Mouse (Mus musculus) macrophage (primary cell): ENCODE measurements around the gene Ccdc148. TPM values are rescaled to one million over a fixed set of nuclear protein-coding genes. Genes with fewer than 3 reads are reported as not detected.
A peak's percentile ranks its signal among the peaks of the same experiment; 100 is the strongest.

Experiments
- H3K27ac ChIP-seq: fragments of 350-480 bp; formaldehyde crosslinking; 2 replicates; pipeline ENCODE4 v1.9.0; 2021
- H3K36me3 ChIP-seq: fragments of 350-480 bp; formaldehyde crosslinking; 2 replicates; pipeline ENCODE4 v1.9.0; 2021; ENCODE audit errors: inconsistent target
- H3K4me3 ChIP-seq: fragments of 350-480 bp; formaldehyde crosslinking; 2 replicates; pipeline ENCODE4 v1.9.0; 2021; ENCODE audit errors: inconsistent target
- H3K79me2 ChIP-seq: fragments of 350-480 bp; formaldehyde crosslinking; 2 replicates; pipeline ENCODE4 v1.9.0; 2021; ENCODE audit errors: inconsistent target
- WGBS: methylation state at CpG from one replicate; pipeline ENCODE4 v1.1.7; 2026; ENCODE audit warnings: inconsistent platforms; ENCODE audit not compliant: missing documents; 5-methylcytosine and 5-hydroxymethylcytosine counted together
- polyA plus RNA-seq: library from polyadenylated mRNA; stranded (reverse); fragments of 250-400 nt; gene quantifications from 3 replicates; pipeline ENCODE4 v1.2.4, GENCODE M21; 2018; ENCODE audit warnings: inconsistent platforms

Ccdc148 gene
- polyA plus RNA-seq, 1 experiment from 2014 or later = 14.4 TPM

DNA sequence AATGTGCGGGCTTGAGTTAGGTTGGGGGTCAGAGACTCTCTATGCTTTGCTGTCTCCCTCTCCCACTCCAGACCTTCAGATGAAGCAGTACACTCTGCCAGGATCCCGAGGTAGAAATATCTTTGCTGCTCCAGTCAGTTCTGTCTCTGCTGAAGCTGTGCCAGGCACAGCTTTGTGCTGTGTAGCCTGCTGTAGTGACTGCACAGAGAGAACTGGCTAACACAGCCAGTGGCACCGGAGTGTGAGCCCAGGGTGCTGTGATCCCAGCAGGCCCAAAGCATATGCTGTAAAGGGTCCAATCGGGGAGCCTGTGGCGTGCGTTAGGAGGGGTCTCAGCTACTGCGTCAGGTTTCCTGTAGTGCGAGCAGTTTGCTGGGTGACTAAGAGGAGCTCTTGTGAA is 27.8 kb upstream of the Ccdc148 start:
- H3K79me2 ChIP-seq = peaks cover 91% of the 10 kb centered on the region
- H3K36me3 ChIP-seq = no peaks in the 10 kb centered on the region
- no peak overlapping the region for H3K4me3 ChIP-seq
- 95% methylated on average over 7 of the region's 8 CpGs for WGBS
- H3K27ac ChIP-seq = peak overlapping the region; percentile 36; the same call in 1 of the 2 replicates

DNA sequence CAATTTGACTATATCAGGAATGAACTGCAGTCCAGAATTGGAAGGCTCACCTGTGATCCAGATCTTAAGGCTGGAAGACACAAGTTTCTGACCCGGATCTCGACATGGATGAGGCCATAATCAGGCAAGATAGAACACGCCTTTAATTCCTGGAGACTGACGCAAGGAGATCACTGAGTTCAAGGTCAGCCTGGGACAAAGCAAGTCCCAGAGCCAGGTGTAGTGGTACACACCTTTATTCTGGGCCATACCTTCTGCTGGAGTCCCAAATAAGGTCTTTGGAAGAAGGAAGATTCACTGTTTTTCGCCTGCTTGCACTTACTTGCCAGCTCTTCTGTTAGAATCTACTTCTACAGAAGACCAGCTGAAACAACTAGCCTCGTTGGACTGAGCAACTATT is 26.5 kb upstream of the Ccdc148 start:
- H3K36me3 ChIP-seq = no peaks in the 10 kb centered on the region
- H3K79me2 ChIP-seq = peaks cover 91% of the 10 kb centered on the region
- peak overlapping the region; percentile 54 for H3K27ac ChIP-seq
- 95% methylated on average over 6 of the region's 6 CpGs for WGBS
- H3K4me3 ChIP-seq = no peak overlapping the region

- 93% methylated on average over 8 of the region's 8 CpGs for WGBS
- Histone ChIP-seq H3K79me2 (peaks cover 91% of the 10 kb centered on the region), H3K27ac (no peak overlapping the region), H3K36me3 (no peaks in the 10 kb centered on the region), H3K4me3 (no peak overlapping the region)
Observed at GRCm38 (mm10) chr2:59186122-59186521, 25.6 kb upstream of the Ccdc148 start.

- Histone ChIP-seq H3K36me3 (no peaks in the 10 kb centered on the region), H3K79me2 (peaks cover 91% of the 10 kb centered on the region), H3K4me3 (no peak overlapping the region), H3K27ac (no peak overlapping the region)
- WGBS = 61% methylated on average over 11 of the region's 11 CpGs
Observed at GRCm38 (mm10) chr2:59184107-59185064, 23.9 kb upstream of the Ccdc148 start.

DNA sequence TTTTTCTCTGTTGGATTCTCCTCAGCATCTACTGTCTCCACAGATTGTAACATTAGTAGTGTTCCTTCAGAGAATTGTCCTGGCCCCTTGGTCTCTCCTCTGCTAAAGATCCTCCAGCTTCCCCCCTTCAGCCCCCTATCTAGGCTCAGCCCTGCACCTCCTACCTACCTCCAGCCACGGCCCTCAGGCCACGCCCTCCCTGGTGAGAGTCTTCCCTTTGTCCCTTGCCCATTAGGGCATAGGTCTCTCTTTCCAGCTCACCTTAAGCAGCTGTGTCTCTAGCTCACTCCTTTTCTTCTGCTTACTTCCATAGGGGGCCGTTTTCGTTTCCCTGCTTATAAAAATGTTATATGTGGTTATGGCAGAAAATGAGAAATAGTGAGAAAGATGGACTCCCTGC is 23.1 kb upstream of the Ccdc148 start:
- WGBS = 89% methylated on average over 4 of the region's 4 CpGs
- H3K4me3 ChIP-seq = no peak overlapping the region
- H3K79me2 ChIP-seq = peaks cover 92% of the 10 kb centered on the region
- no peaks in the 10 kb centered on the region for H3K36me3 ChIP-seq
- no peak overlapping the region for H3K27ac ChIP-seq

- WGBS = 93% methylated on average over 15 of the region's 15 CpGs
- H3K27ac ChIP-seq = no peak overlapping the region
- peaks cover 93% of the 10 kb centered on the region for H3K79me2 ChIP-seq
- no peak overlapping the region for H3K4me3 ChIP-seq
- H3K36me3 ChIP-seq = no peaks in the 10 kb centered on the region
Observed at GRCm38 (mm10) chr2:59181321-59182113, 21.0 kb upstream of the Ccdc148 start.

- H3K4me3 ChIP-seq = no peak overlapping the region
- WGBS = 98% methylated on average over 5 of the region's 5 CpGs
- H3K36me3 ChIP-seq = no peaks in the 10 kb centered on the region
- H3K27ac ChIP-seq = no peak overlapping the region
- peaks cover 93% of the 10 kb centered on the region for H3K79me2 ChIP-seq
Observed at GRCm38 (mm10) chr2:59179487-59179886, 19.0 kb upstream of the Ccdc148 start.

- Histone ChIP-seq H3K4me3 (no peak overlapping the region), H3K36me3 (no peaks in the 10 kb centered on the region), H3K27ac (no peak overlapping the region), H3K79me2 (peaks cover 99% of the 10 kb centered on the region)
- 100% methylated on average over 4 of the region's 4 CpGs for WGBS
Observed at GRCm38 (mm10) chr2:59178960-59179359, 18.5 kb upstream of the Ccdc148 start.

- WGBS = 100% methylated on average over 8 of the region's 8 CpGs
- Histone ChIP-seq H3K79me2 (peaks cover 100% of the 10 kb centered on the region), H3K4me3 (no peak overlapping the region), H3K27ac (no peak overlapping the region), H3K36me3 (no peaks in the 10 kb centered on the region)
Observed at GRCm38 (mm10) chr2:59178191-59178590, 17.7 kb upstream of the Ccdc148 start.

DNA sequence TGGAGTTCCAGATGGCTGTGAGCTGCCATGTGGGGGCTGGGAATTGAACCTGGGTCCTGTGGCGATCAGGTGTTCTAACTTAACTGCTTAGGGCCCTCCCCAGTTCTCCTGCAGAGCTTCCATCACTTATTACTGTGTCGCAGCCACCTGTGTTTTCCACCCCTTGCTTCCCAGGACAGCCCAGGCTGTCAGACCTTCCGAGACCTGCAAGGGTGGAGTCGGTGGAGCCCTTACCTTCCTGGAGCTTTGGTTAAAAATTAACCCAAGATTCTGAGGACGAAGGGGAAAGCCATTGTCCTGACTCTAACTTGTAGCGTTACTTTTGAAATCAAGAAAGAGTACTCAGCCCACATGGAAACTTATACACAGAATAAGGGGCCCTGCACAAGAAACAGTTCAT is 15.4 kb upstream of the Ccdc148 start:
- no peaks in the 10 kb centered on the region for H3K36me3 ChIP-seq
- peaks cover 100% of the 10 kb centered on the region for H3K79me2 ChIP-seq
- no peak overlapping the region for H3K27ac ChIP-seq
- WGBS = 95% methylated on average over 6 of the region's 6 CpGs
- H3K4me3 ChIP-seq = no peak overlapping the region

- 49% methylated on average over 5 of the region's 5 CpGs for WGBS
- Histone ChIP-seq H3K27ac (no peak overlapping the region), H3K79me2 (peaks cover 100% of the 10 kb centered on the region), H3K4me3 (no peak overlapping the region), H3K36me3 (no peaks in the 10 kb centered on the region)
Observed at GRCm38 (mm10) chr2:59171533-59171932, 11.1 kb upstream of the Ccdc148 start.

DNA sequence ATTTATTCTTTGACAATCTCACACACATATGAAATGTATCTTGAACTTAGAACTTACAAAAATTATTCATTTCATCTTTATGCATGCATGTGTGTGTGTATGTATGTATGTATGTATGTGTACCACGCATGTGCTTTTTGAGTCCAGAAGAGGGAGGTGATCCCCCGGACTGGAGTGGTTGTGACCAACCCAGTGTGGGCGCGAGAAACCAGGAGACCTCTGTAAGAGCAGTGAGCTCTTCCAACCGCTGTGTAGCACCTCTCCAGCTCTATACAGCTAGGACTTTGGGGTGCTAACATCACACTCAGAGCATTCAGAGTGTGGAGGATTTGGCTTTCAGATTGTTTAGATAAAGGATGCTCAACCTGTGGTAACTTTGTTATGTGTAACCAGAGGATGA is 10.1 kb upstream of the Ccdc148 start:
- no peak overlapping the region for H3K27ac ChIP-seq
- no peak overlapping the region for H3K4me3 ChIP-seq
- 93% methylated on average over 5 of the region's 5 CpGs for WGBS
- H3K36me3 ChIP-seq = no peaks in the 10 kb centered on the region
- peaks cover 100% of the 10 kb centered on the region for H3K79me2 ChIP-seq

DNA sequence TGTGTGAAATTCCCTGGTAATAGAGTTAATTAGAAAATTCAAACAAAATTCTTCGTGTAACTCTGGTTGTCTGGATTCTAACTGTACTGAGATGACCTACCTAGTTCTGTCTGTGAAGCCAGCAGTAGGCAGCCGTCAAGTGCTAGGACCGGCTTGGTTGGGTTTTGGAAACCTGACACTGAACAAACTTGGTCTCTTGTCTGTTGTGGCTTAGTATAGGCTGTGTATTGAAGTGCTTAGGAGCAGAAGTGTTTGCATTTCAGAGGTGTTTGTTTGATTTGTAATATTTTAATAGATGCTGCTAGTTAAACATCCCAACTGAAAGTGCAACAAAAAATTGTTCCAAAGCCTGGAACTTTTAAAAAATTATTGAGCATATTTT is 9.7 kb upstream of the Ccdc148 start:
- no peak overlapping the region for H3K4me3 ChIP-seq
- no peak overlapping the region for H3K27ac ChIP-seq
- 96% methylated on average over 3 of the region's 3 CpGs for WGBS
- no peaks in the 10 kb centered on the region for H3K36me3 ChIP-seq
- H3K79me2 ChIP-seq = peaks cover 100% of the 10 kb centered on the region

GRCm38 (mm10) chr2:59169572-59170207 is 9.2 kb upstream of the Ccdc148 start:
- Histone ChIP-seq H3K79me2 (peaks cover 100% of the 10 kb centered on the region), H3K27ac (no peak overlapping the region), H3K36me3 (no peaks in the 10 kb centered on the region), H3K4me3 (no peak overlapping the region)
- 96% methylated on average over 9 of the region's 9 CpGs for WGBS
